Mouse (Mus musculus) stomach, postnatal 0 days (tissue): Measurements from ENCODE around the gene Cldn20. TPM values are rescaled to one million over a fixed set of nuclear protein-coding genes. Genes with fewer than 3 reads are reported as not detected.

Experiments
- ATAC-seq: fragments of 200-750 bp; cut with Nextera tagmentation; 2 replicates; pipeline ENCODE4 v1.8.0; 2017; ENCODE audit not compliant: low FRiP score, low TSS enrichment
- DNase-seq: peaks from one replicate; pipeline ENCODE4 v3.0.0-alpha.2; 2016; ENCODE audit warnings: low spot score
- H3K27ac ChIP-seq: fragments of 300-500 bp; sonication (generic); replicated peaks from 2 replicates; pipeline ENCODE4 v1.5.1; 2014; ENCODE audit warnings: mild to moderate bottlenecking, control low read depth
- H3K27me3 ChIP-seq: fragments of 300-500 bp; sonication (generic); 2 replicates; pipeline ENCODE4 v1.6.1; 2014; ENCODE audit warnings: low read length; ENCODE audit not compliant: control insufficient read depth, insufficient read depth
- H3K36me3 ChIP-seq: fragments of 300-500 bp; sonication (generic); 2 replicates; pipeline ENCODE4 v1.6.1; 2014; ENCODE audit warnings: low read length, mixed read lengths; ENCODE audit not compliant: control insufficient read depth, insufficient read depth
- H3K4me1 ChIP-seq: fragments of 300-500 bp; sonication (generic); replicated peaks from 2 replicates; pipeline ENCODE4 v1.6.1; 2014; ENCODE audit warnings: antibody characterized with exemption; ENCODE audit not compliant: control insufficient read depth, insufficient read depth
- H3K4me2 ChIP-seq: fragments of 300-500 bp; sonication (generic); replicated peaks from 2 replicates; pipeline ENCODE4 v1.6.1; 2014; ENCODE audit warnings: low read depth, mild to moderate bottlenecking, control low read depth, moderate library complexity
- H3K4me3 ChIP-seq: fragments of 300-500 bp; sonication (generic); 2 replicates; pipeline ENCODE4 v1.5.1; 2014; ENCODE audit warnings: low read depth, low read length, control low read depth
- H3K9ac ChIP-seq: fragments of 300-500 bp; sonication (generic); 2 replicates; pipeline ENCODE4 v1.6.1; 2014; ENCODE audit warnings: mild to moderate bottlenecking, low read length, control low read depth, mixed read lengths
- H3K9me3 ChIP-seq: fragments of 300-500 bp; sonication (generic); 2 replicates; pipeline ENCODE4 v1.6.1; 2016; ENCODE audit warnings: low read length; ENCODE audit not compliant: control insufficient read depth
- CTCF ChIP-seq: IDR thresholded peaks from 2 replicates; pipeline ENCODE4 v1.5.1; 2016; ENCODE audit warnings: antibody characterized with exemption, low read depth, mild to moderate bottlenecking, moderate library complexity
- EP300 ChIP-seq: optimal IDR thresholded peaks from 2 replicates; pipeline ENCODE3; 2016; ENCODE audit warnings: antibody characterized with exemption
- WGBS: fragments of 180-500 bp; shearing (Covaris S2); extraction: QIAGEN DNeasy Blood & Tissue Kit; methylation state at CpG from one replicate; pipeline ENCODE4 v1.1.7; 2014; 5-methylcytosine and 5-hydroxymethylcytosine counted together
- polyA plus RNA-seq: library from polyadenylated mRNA; unstranded; fragments of >200 nt; fragmentation: Nextera tagmentation; extraction: Ambion mirVana; gene quantifications from 2 replicates; pipeline ENCODE4 v1.2.1, GENCODE M21; 2015

Gene Cldn20
- polyA plus RNA-seq, 1 experiment from 2014 or later: not detected

DNA sequence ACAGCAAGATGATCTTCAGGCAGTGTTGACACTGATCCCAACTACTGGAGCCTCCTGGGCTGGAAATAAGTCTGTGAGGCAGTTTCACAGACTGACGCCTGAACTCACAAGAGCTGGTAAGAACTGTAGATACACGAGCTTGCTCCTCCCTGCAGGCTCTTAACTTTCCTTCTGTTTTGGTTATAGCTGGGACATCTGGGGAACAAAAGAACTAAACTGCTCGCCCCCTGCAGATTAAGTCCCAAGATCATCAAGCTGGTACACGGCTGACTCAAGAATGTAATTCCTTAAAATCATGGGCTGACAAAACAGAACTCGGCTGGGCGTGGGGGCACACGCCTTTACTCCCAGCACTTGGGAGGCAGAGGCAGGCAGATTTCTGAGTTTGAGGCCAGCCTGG, 1.8 kb upstream of the Cldn20 start:
- no peaks in the 10 kb centered on the region for H3K9me3 ChIP-seq
- DNase-seq (no peak), ATAC-seq (no peak)
- H3K4me3 ChIP-seq: no peak overlapping the region
- H3K27ac ChIP-seq: no peak overlapping the region
- no peak overlapping the region for H3K9ac ChIP-seq
- no peak overlapping the region for H3K4me2 ChIP-seq
- TF ChIP-seq CTCF: no peak
- no peak for TF ChIP-seq EP300
- WGBS: 69% methylated on average over 7 of the region's 7 CpGs
- peaks cover 2% of the 10 kb centered on the region; the same call in 1 of the 2 replicates for H3K36me3 ChIP-seq
- no peaks in the 10 kb centered on the region for H3K27me3 ChIP-seq
- H3K4me1 ChIP-seq: no peaks in the 10 kb centered on the region

DNA sequence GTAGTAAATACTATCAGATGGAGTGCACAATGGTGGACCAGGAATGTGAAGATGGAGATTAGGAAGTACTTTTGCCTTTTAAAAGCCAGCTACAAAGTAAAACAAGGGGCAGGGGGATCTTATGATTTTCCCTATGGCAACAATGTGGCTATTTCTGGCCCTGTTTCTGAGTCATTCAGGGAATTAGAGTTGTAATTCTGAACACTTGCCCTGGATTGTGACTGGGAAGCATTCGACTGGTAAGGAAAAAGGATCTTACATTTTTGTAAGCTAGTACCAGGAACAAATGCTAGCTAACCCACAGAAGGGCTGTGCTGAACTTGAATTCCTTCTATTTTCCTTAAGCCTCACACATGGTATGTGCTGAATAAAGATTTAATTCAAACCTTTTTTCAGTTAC, 713 bp upstream of the Cldn20 start:
- ATAC-seq (no peak), DNase-seq (no peak)
- Histone ChIP-seq H3K27me3 (no peaks in the 10 kb centered on the region), H3K27ac (no peak overlapping the region), H3K4me3 (no peak overlapping the region), H3K4me2 (no peak overlapping the region), H3K9ac (no peak overlapping the region), H3K36me3 (peaks cover 3% of the 10 kb centered on the region; the same call in 1 of the 2 replicates), H3K4me1 (no peaks in the 10 kb centered on the region), H3K9me3 (no peaks in the 10 kb centered on the region)
- 77% methylated on average over 1 of the region's 1 CpGs for WGBS
- TF ChIP-seq CTCF (no peak), EP300 (no peak)

DNA sequence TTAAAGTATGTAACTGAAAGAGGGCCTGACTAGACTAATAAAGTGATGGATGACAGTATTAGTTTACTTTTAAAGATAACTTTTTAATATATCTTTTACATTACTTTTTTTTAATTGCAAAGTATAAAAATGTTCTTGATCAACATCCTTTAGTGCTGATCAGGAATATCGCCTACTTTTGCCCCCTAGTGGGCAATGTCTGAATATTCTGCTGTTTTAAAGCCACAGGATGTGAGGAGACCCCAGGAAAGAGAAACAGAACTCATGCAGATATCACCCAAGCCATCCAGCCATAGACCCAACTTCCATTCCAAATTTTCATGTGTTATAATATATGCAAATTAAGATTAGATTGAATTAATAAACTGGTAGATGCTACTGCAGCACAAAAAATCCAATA, 1.1 kb downstream of the Cldn20 start:
- no peak for DNase-seq
- TF ChIP-seq CTCF (peak; percentile 73), EP300 (no peak)
- Histone ChIP-seq H3K4me1 (no peaks in the 10 kb centered on the region), H3K36me3 (peaks cover 3% of the 10 kb centered on the region; the same call in 1 of the 2 replicates), H3K27ac (no peak overlapping the region), H3K9me3 (no peaks in the 10 kb centered on the region), H3K9ac (no peak overlapping the region), H3K27me3 (no peaks in the 10 kb centered on the region), H3K4me2 (no peak overlapping the region), H3K4me3 (no peak overlapping the region)
- ATAC-seq: no peak
- 21% methylated on average over 1 of the region's 1 CpGs for WGBS

DNA sequence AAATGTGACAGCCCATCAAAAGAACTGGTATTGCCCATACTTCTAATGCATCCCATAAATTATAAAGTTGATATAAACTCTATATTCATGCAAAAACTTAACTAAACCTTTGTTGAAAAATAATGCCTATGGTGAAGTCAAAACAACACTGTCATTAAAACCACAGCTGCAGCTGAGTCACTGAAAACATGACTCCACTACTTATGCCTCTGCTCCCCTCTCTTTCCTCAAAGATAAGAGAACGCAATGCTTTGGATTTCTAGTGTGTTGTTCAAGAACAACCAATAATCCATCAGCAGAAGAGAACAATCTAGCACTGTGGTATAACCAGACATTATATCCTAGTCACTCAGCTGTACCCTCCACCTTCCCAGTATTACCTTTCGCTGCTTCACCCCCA, 8.0 kb downstream of the Cldn20 start:
- WGBS: 92% methylated on average over 2 of the region's 2 CpGs
- H3K27me3 ChIP-seq: no peaks in the 10 kb centered on the region
- no peak overlapping the region for H3K27ac ChIP-seq
- DNase-seq (no peak), ATAC-seq (no peak)
- no peaks in the 10 kb centered on the region for H3K4me1 ChIP-seq
- H3K9ac ChIP-seq: no peak overlapping the region
- H3K4me3 ChIP-seq: no peak overlapping the region
- no peak overlapping the region for H3K4me2 ChIP-seq
- TF ChIP-seq EP300 (no peak), CTCF (no peak)
- H3K36me3 ChIP-seq: peaks cover 6% of the 10 kb centered on the region
- no peaks in the 10 kb centered on the region for H3K9me3 ChIP-seq

DNA sequence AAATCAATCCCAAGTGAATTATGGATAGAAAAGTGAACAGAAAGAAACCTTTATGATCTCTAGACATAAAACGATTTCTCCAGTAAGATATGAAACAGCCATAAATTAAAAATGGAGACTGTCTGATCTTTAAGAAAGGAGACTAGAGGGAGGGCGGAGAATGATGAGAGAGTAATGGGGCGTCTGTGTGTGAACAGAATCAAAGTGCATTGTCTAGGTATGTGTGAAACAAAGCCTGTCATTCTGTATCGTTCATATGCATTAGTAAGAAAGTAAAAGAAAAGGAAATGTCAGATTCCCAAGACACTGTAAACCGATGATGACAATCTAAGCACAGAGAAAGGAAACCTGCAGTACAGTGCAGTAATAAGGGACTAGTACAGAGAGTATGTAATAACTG, 8.7 kb downstream of the Cldn20 start:
- no peak overlapping the region for H3K9ac ChIP-seq
- no peak overlapping the region for H3K4me3 ChIP-seq
- DNase-seq (no peak), ATAC-seq (no peak)
- no peaks in the 10 kb centered on the region for H3K9me3 ChIP-seq
- TF ChIP-seq EP300: no peak
- TF ChIP-seq CTCF: no peak
- 79% methylated on average over 5 of the region's 5 CpGs for WGBS
- H3K27ac ChIP-seq: no peak overlapping the region
- no peaks in the 10 kb centered on the region for H3K4me1 ChIP-seq
- no peak overlapping the region for H3K4me2 ChIP-seq
- no peaks in the 10 kb centered on the region for H3K27me3 ChIP-seq
- H3K36me3 ChIP-seq: peaks cover 3% of the 10 kb centered on the region; the same call in 1 of the 2 replicates

DNA sequence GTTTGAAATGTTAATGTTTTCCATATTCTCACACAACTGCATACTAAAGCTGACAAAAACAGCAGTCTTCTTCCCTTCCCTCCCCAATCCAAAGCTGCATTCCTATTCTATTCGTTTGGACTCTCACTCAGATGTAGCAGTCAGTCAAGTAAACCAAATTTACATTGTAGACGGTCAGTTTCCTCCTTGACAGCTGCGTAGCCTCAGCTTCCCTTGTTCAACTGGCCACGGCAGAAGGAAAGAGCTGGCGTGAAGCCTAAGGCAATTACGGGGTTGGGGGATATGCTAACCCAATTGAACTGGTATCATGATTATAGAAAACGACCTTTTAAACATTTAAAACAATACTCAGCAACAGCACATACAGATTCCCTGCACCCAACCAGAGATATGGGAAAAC, 15.4 kb downstream of the Cldn20 start:
- ATAC-seq (no peak), DNase-seq (no peak)
- no peak overlapping the region for H3K27ac ChIP-seq
- TF ChIP-seq CTCF (no peak), EP300 (no peak)
- H3K4me1 ChIP-seq: no peaks in the 10 kb centered on the region
- no peaks in the 10 kb centered on the region for H3K9me3 ChIP-seq
- 53% methylated on average over 7 of the region's 7 CpGs for WGBS
- H3K9ac ChIP-seq: no peak overlapping the region
- no peak overlapping the region for H3K4me2 ChIP-seq
- no peaks in the 10 kb centered on the region; the same call in 1 of the 2 replicates for H3K36me3 ChIP-seq
- no peak overlapping the region for H3K4me3 ChIP-seq
- H3K27me3 ChIP-seq: no peaks in the 10 kb centered on the region
